Mouse (Mus musculus) spleen, postnatal 10 days (tissue): Measurements from ENCODE around the gene Pds5b.
A peak's percentile ranks its signal among the peaks of the same experiment; 100 is the strongest.
"Not testable (repeated sequence)": the region's sequence is repeated elsewhere in the genome, so short reads cannot be mapped to it uniquely, and the experiment has no call there.

ENCODE experiments used
- DNase-seq, 2 experiments: peaks; one replicate each; pipeline ENCODE4 v3.0.0; 2021 to 2022; ENCODE audit warnings: low spot score in 2 of 2

The Pds5b gene

DNA sequence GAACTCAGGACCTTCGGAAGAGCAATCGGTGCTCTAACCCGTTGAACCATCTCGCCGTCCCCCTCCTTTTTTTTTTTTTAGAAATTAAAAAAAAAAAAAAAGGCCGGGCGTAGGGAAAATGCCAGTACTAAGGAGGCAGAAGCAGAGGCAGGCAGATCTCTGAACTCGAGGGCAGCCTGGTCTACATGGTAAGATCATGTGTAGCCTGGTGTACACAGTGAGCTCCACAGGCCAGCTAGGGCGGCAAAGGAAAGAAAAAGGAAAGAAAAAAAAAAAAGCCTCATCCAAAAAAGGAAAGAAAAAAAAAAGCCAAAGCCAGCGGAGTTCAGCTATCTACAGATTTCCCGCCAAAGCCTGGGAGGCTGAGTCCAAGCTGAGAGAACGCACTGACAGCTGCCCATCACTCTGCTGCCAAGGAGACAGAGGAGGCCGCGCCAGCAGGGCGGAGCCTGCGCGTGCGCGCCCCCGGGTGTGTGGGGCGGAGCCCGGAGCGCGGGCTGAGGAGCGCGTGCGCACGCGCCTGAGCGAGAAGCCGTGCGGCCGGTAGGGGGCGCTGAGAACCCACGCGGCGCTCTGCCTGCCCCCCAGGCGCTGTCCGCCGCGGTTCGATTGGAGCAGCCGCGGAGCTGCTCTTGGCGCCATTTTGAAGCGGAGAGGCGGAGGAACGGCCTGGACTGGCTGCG, at the start of gene Pds5b:
Pds5b (plus strand) TSS at position 587 of the 683 bp plus-strand sequence.
- peak; percentile 93 to 97 for DNase-seq

GRCm38 (mm10) chr5:150625528-150625927, 48.0 kb upstream of the Pds5b start:
- no peak for DNase-seq

DNA sequence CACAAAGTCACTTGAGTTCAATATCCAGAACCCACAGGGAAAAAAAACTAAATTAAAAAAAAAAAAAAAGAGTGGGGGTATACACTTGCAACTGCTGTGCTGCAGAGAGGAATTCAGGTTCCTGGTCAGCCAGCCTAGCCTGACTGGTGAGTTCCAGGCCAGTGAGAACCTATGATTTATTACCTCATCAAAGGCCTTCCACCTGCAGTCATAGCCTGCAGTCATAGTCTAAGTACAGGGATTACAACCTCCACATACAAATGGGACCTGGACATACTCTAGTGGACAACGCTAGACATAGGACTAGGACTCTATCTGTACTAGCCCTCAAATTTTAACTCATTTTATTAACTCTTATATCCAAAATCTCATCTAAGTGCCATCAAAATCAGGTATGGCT, 44.3 kb upstream of the Pds5b start:
- DNase-seq = no peak

GRCm38 (mm10) chr5:150629692-150630091, 43.8 kb upstream of the Pds5b start:
- DNase-seq = no peak

GRCm38 (mm10) chr5:150641440-150641839, 32.1 kb upstream of the Pds5b start:
- no peak for DNase-seq

DNA sequence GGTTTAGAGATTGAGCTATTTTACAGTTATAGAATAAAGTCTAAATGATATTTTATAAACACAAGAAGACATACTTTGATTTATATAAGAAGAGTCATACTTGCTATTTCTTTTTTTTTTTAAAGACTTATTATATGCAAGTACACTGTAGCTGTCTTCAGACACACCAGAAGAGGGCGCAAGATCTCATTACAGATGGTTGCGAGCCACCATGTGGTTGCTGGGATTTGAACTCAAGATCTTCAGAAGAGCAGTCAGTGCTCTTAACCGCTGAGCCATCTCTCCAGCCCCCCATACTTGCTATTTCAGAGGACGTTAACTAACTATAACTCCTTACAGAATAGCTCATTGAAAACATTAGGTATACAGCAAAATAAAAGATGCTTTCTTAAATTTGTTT, 30.1 kb upstream of the Pds5b start:
- DNase-seq = not testable (repeated sequence)

DNA sequence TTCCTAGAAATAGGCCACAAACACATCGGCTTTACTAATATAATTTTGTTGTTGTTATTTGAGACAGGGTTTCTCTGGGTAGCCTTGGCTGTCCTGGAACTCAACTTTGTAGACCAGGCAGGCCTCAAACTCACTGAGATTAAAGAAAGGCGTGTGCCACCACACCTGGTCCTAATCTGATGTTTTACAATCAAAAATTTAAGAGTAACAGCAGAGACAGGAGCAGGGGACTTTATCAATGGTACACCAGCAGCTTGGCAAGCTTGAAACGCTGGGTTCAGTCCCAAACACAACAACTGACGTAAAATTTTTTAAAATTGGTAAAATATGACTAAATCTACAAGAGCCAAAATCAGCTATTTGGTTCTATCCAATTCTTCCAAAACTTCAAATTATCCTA, 28.6 kb upstream of the Pds5b start:
- DNase-seq = no peak

DNA sequence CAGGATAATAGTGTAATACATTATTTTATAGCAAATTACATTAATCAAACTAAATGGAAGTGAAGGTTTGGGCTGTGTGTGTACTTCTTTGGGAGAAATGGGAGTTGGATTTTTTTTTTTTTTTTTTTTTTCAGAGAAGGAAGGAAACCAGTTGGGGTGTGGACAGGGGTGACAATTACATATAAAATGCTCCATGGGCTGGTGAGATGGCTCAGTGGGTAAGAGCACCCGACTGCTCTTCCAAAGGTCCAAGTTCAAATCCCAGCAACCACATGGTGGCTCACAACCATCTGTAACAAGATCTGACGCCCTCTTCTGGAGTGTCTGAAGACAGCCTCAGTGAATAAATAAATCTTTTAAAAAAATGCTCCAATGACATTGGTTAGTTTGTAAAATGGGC, 21.0 kb upstream of the Pds5b start:
- DNase-seq = no peak

DNA sequence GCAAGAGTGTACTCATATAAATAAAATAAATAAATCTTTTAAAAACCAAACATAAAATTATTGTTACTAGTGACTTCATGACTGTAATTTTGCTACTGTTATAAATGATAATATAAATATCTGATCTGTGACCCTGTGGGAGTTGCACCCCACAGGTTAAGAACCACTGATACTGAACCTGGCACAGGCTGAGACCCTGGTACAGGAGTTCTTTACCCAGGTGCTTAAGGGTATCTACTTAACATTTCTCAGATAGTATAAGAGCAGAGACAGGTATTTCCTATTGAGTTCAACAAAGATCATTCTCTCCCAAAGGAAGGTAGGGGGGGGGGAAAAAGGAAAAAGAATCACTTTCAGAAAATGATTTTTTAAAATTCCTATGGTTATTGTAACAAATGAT, 19.0 kb upstream of the Pds5b start:
- no peak for DNase-seq

DNA sequence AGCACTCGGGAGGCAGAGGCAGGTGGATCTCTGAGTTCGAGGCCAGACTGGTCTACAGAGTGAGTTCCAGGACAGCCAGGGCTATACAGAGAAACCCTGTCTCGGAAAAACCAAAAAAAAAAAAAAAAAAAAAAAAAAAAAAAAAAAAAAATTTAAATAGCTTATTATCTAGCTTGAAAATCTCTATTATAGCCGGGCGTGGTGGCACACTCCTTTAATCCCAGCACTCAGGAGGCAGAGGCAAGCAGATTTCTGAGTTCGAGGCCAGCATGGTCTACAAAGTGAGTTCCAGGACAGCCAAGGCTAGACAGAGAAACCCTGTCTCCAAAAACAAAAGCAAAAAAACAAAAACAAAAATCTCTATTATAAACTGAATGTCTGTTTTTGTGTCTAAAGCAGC, 14.1 kb upstream of the Pds5b start:
- not testable (repeated sequence) for DNase-seq

DNA sequence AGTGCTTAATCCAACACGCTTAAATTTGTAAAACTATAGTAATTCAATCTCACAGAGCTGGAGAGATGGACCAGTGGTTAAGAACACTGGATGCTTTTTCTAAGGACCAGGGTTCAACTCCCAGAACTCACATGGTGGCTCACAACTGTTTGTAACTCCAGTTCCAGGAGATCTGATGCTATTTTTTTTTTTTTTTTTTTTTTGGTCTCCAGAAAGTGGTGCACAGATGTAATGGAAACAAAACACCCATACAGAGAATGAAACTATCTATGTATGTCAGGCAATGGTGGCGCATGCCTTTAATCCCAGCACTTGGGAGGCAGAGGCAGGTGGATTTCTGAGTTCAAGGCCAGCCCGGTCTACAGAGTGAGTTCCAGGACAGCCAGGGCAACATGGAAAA, 13.2 kb upstream of the Pds5b start:
- DNase-seq = not testable (repeated sequence)

GRCm38 (mm10) chr5:150663926-150664325, 9.6 kb upstream of the Pds5b start:
- DNase-seq = peak in 1 of 2 experiments; percentile 22

GRCm38 (mm10) chr5:150664794-150665131, 8.8 kb upstream of the Pds5b start:
- DNase-seq = no peak

DNA sequence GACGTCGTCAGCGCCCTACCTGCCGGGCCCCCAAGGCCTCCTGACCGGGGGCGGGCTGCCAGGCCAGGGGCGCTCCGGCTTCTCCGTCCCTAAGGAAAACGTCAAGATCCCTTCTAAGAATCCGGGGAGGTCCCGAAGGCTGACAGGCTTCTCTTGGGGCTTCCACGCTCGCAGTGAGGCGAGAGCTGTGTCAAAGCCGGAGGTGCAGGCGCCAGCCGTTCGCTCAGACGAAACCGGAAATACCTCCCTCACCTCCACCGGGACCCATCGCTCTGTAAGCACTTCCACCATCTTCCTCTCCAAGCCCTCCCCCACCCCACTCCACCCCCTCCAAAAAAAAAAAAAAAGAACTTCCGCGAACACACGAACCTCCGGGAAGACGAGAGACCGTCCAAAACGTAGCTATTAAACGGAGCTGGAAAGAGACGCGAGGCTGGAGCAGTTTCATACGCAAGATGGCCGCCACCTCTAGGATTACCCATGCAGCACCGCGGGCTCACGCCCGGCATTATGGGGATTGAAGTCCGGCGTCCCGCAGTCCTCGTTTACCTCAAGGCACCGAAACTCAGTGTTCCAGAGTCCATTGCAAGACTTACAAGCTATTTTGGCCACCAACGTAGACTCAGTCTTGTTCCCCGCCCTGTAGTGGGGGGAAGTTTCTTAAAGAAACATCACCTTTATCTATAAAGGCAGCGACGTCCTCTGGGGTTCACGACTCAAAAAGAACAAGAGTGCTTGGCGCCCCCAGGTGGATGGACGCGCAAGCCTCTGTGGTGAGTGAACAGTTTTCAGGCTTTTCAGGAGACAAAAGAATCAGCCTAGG, 8.2 kb upstream of the Pds5b start:
- peak; percentile 90 to 95 for DNase-seq

- not testable (repeated sequence) for DNase-seq
These were observed 7.3 kb upstream of the Pds5b start, which contains the start of gene N4bp2l2 for GRCm38 (mm10) chr5:150666133-150666739. Gene N4bp2l2, minus strand, starts transcription at chr5:150666183.

DNA sequence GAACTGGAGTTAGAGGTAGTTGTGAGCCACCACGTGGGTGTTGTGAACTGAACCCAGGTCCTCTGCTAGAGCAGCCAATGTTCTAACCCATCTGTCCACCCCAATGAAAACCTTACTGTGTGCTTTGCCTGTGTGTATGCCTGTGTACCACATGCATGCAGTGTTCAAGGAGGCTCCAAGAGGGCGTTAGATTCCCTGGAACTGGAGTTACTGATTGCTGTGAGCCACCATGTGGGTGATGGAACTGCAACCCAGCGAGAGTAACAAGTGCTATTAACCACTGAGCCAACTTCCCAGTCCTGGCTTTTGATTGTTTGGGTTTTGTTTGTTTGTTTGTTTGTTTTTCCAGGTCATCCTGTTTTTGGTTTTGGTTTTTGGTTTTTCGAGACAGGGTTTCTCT, 4.8 kb upstream of the Pds5b start:
- no peak for DNase-seq

- no peak for DNase-seq
These were observed 1.2 kb upstream of the Pds5b start for GRCm38 (mm10) chr5:150672343-150672742.

- peak; percentile 61 to 65 for DNase-seq
These were observed 512 bp downstream of the Pds5b start for GRCm38 (mm10) chr5:150673880-150674621.

GRCm38 (mm10) chr5:150674866-150675265, 1.3 kb downstream of the Pds5b start:
- DNase-seq = no peak

- not testable (repeated sequence) for DNase-seq
These were observed 9.3 kb downstream of the Pds5b start for GRCm38 (mm10) chr5:150682862-150683261.

- no peak for DNase-seq
These were observed 17.1 kb downstream of the Pds5b start for GRCm38 (mm10) chr5:150690685-150691084.

- no peak for DNase-seq
These were observed 19.7 kb downstream of the Pds5b start for GRCm38 (mm10) chr5:150693277-150693676.
